ENCODE assay signal across 8 mouse cellular contexts in the genomic region with DNA sequence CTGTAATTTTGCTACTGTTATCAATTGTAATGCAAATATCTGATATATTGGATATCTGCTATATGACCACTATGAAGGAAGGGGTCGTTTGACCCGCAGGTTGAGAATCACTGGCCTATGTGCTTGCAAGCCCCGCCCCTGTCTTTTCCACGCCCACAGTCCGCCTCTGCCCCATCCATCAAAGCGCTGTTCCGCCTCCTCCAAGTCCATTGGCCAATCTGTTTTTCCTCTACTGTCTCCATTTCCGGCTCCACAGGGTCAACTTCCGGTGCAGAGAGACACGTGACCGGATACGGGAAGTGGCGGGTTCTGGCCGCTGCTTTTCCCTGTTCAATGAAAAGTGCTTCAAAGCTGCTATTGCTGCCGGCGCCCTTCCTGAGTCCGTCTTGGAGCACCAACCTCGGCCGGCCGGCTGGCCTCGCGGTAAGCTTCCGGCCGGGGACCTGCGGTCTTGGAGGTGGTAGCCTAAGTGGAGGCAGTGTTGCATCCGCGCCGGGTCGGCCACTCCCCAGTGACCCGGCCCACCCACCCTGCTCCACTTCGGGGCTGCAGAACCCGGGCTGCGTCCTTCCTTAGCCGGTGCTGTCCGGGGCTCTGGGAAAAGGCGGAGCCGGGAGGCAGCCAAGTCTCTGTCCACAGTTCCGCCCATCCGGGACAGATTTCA. TPM values are rescaled to one million over a fixed set of nuclear protein-coding genes. Genes with fewer than 3 reads are reported as not detected.
DNase-seq lines count a peak whose midpoint lies in the region; ATAC-seq and TF ChIP-seq lines count a peak whose summit lies in the region.

Gene Exoc1 (plus strand): TSS at position 272 of the 664 bp plus-strand sequence.

- no peaks in the 10 kb centered on the region for H3K9me3 ChIP-seq in forebrain, embryonic 10.5 days
- H3K9me3 ChIP-seq in heart, embryonic 15.5 days (replicated peaks) = no peaks in the 10 kb centered on the region
- no peaks in the 10 kb centered on the region for H3K9me3 ChIP-seq in liver, embryonic 14.5 days (ENCODE audit: control insufficient read depth, low read length)
- H3K9me3 ChIP-seq in neural tube, embryonic 11.5 days (ENCODE audit: control insufficient read depth, low read length) = no peaks in the 10 kb centered on the region
- H3K9me3 ChIP-seq in stomach, postnatal 0 days (ENCODE audit: control insufficient read depth, low read length) = no peaks in the 10 kb centered on the region

- H3K36me3 ChIP-seq in forebrain, embryonic 10.5 days (replicated peaks) = peaks cover 12% of the 10 kb centered on the region
- peaks cover 4% of the 10 kb centered on the region; the same call in 1 of the 2 replicates for H3K36me3 ChIP-seq in heart, embryonic 15.5 days
- no peaks in the 10 kb centered on the region for H3K36me3 ChIP-seq in liver, embryonic 14.5 days (replicated peaks; ENCODE audit: control insufficient read depth, insufficient read depth, low read depth)
- no peaks in the 10 kb centered on the region for H3K36me3 ChIP-seq in neural tube, embryonic 11.5 days (ENCODE audit: control insufficient read depth, insufficient read depth, low read length)
- no peaks in the 10 kb centered on the region for H3K36me3 ChIP-seq in stomach, postnatal 0 days (ENCODE audit: control insufficient read depth, insufficient read depth, low read length)

- peak within 1 kb of the TSS; percentile 87 for H3K27ac ChIP-seq in forebrain, embryonic 10.5 days
- H3K27ac ChIP-seq in heart, embryonic 15.5 days = peak within 1 kb of the TSS; percentile 80
- peak within 1 kb of the TSS; percentile 67 for H3K27ac ChIP-seq in liver, embryonic 14.5 days
- peak within 1 kb of the TSS; percentile 46; the same call in 1 of the 2 replicates for H3K27ac ChIP-seq in neural tube, embryonic 11.5 days (ENCODE audit: low read depth, low read length)
- peak within 1 kb of the TSS; percentile 90 for H3K27ac ChIP-seq in stomach, postnatal 0 days (replicated peaks)

- WGBS in forebrain, embryonic 10.5 days = under 1% methylated on average over 39 of the region's 39 CpGs
- under 1% methylated on average over 39 of the region's 39 CpGs for WGBS in heart, embryonic 15.5 days
- WGBS in liver, embryonic 14.5 days (ENCODE audit: insufficient replicate concordance) = under 1% methylated on average over 39 of the region's 39 CpGs
- WGBS in neural tube, embryonic 11.5 days = under 1% methylated on average over 39 of the region's 39 CpGs
- under 1% methylated on average over 39 of the region's 39 CpGs for WGBS in stomach, postnatal 0 days

- peak; percentile 87 to 91 for DNase-seq in CD8-positive naive resting alpha-beta T cell, adult 2 months (ENCODE audit: low read depth in 2 of 2, low spot score in 2 of 2)
- peak; percentile 92 for DNase-seq in c-Kit-positive CD71-negative TER-119-negative erythroid progenitor cells, embryonic 14.5 days (ENCODE audit: low read depth)
- DNase-seq in forebrain, embryonic 10.5 days (ENCODE audit: extremely low spot score, low spot score) = peak; percentile 98
- peak; percentile 97 for DNase-seq in kidney, postnatal 25 days
- peak; percentile 93 to 94 (median 93) for DNase-seq in liver, embryonic 14.5 days (ENCODE audit: low read depth in 3 of 3, low spot score in 3 of 3)
- DNase-seq in neural tube, embryonic 11.5 days (ENCODE audit: low spot score) = peak; percentile 93
- peak; percentile 96 for DNase-seq in stomach, postnatal 0 days (ENCODE audit: low spot score)

- no peak for TF ChIP-seq CTCF in liver, embryonic 14.5 days (IDR thresholded peaks at IDR 0.05; ENCODE audit: low read depth)
- TF ChIP-seq CTCF in stomach, postnatal 0 days (IDR thresholded peaks at IDR 0.05; ENCODE audit: low read depth) = no peak

- H3K4me3 ChIP-seq in forebrain, embryonic 10.5 days = peak within 1 kb of the TSS; percentile 96
- H3K4me3 ChIP-seq in heart, embryonic 15.5 days = peak within 1 kb of the TSS; percentile 78
- peak within 1 kb of the TSS; percentile 83 to 99 for H3K4me3 ChIP-seq in liver, embryonic 14.5 days (ENCODE audit: insufficient read depth in 1 of 2, low read depth in 2 of 2, low read length in 2 of 2)
- H3K4me3 ChIP-seq in neural tube, embryonic 11.5 days (ENCODE audit: low read depth, low read length) = peak within 1 kb of the TSS; percentile 95
- H3K4me3 ChIP-seq in stomach, postnatal 0 days (ENCODE audit: low read depth, low read length) = peak within 1 kb of the TSS; percentile 89

- TF ChIP-seq EP300 in liver, embryonic 14.5 days (IDR thresholded peaks at IDR 0.05; ENCODE audit: low read depth) = no peak
- TF ChIP-seq EP300 in stomach, postnatal 0 days (optimal IDR thresholded peaks at IDR 0.05) = no peak

- peak within 1 kb of the TSS; percentile 72 for H3K9ac ChIP-seq in heart, embryonic 15.5 days
- H3K9ac ChIP-seq in liver, embryonic 14.5 days (replicated peaks) = peak within 1 kb of the TSS; percentile 82
- peak within 1 kb of the TSS; percentile 81 for H3K9ac ChIP-seq in neural tube, embryonic 11.5 days (ENCODE audit: low read length)
- H3K9ac ChIP-seq in stomach, postnatal 0 days (ENCODE audit: low read length) = peak within 1 kb of the TSS; percentile 80

- peak; percentile 99 for ATAC-seq in heart, embryonic 15.5 days (replicated peaks; ENCODE audit: insufficient number of reproducible peaks, insufficient read depth, low FRiP score, low read depth)
- ATAC-seq in liver, embryonic 14.5 days (ENCODE audit: insufficient read depth) = peak; percentile 99
- ATAC-seq in neural tube, embryonic 11.5 days (ENCODE audit: insufficient read depth, low FRiP score, low TSS enrichment) = peak; percentile 100
- ATAC-seq in stomach, postnatal 0 days (ENCODE audit: low FRiP score, low TSS enrichment) = peak; percentile 99

- peaks cover 16% of the 10 kb centered on the region for H3K4me1 ChIP-seq in forebrain, embryonic 10.5 days
- H3K4me1 ChIP-seq in heart, embryonic 15.5 days (replicated peaks) = peaks cover 8% of the 10 kb centered on the region
- H3K4me1 ChIP-seq in liver, embryonic 14.5 days (replicated peaks; ENCODE audit: control insufficient read depth in 2 of 2, insufficient read depth in 2 of 2, low read length in 1 of 2) = peaks cover 9% of the 10 kb centered on the region in 2 experiments; a peak in 3 of 4 replicates
- peaks cover 6% of the 10 kb centered on the region; the same call in 1 of the 2 replicates for H3K4me1 ChIP-seq in neural tube, embryonic 11.5 days (ENCODE audit: control insufficient read depth, insufficient read depth, low read length)
- H3K4me1 ChIP-seq in stomach, postnatal 0 days (replicated peaks; ENCODE audit: control insufficient read depth, insufficient read depth) = no peaks in the 10 kb centered on the region

- H3K27me3 ChIP-seq in forebrain, embryonic 10.5 days (ENCODE audit: poor library complexity, severe bottlenecking) = no peaks in the 10 kb centered on the region
- no peaks in the 10 kb centered on the region for H3K27me3 ChIP-seq in heart, embryonic 15.5 days
- H3K27me3 ChIP-seq in liver, embryonic 14.5 days (ENCODE audit: control insufficient read depth, insufficient read depth, low read length) = no peaks in the 10 kb centered on the region
- no peaks in the 10 kb centered on the region for H3K27me3 ChIP-seq in neural tube, embryonic 11.5 days (ENCODE audit: control insufficient read depth, insufficient read depth, low read length)
- H3K27me3 ChIP-seq in stomach, postnatal 0 days (ENCODE audit: control insufficient read depth, insufficient read depth, low read length) = no peaks in the 10 kb centered on the region

- peak within 1 kb of the TSS; percentile 67 for H3K4me2 ChIP-seq in heart, embryonic 15.5 days
- peak within 1 kb of the TSS; percentile 82 for H3K4me2 ChIP-seq in liver, embryonic 14.5 days (ENCODE audit: low read depth)
- H3K4me2 ChIP-seq in neural tube, embryonic 11.5 days (ENCODE audit: low read depth) = peak within 1 kb of the TSS; percentile 89
- peak within 1 kb of the TSS; percentile 74 for H3K4me2 ChIP-seq in stomach, postnatal 0 days (replicated peaks; ENCODE audit: low read depth)

RNA-seq across cellular contexts. Expression of gene Exoc1, which starts in this region (rescaled TPM):
- polyA plus RNA-seq in forebrain, embryonic 10.5 days (2016; fragmentation: Nextera tagmentation; extraction: Ambion mirVana) = 45.6 and 46.8 TPM in 2 replicates
- polyA plus RNA-seq in heart, embryonic 15.5 days (2015; fragmentation: Nextera tagmentation; extraction: Ambion mirVana) = 19.0 and 23.0 TPM in 2 replicates
- 8.7 and 15.7 TPM in 2 replicates for polyA plus RNA-seq in liver, embryonic 14.5 days (2012; rRNA removed)
- polyA plus RNA-seq in liver, embryonic 14.5 days (2014; fragmentation: Nextera tagmentation; extraction: Ambion mirVana) = 8.1 and 10.0 TPM in 2 replicates
- 51.2 and 54.6 TPM in 2 replicates for polyA plus RNA-seq in neural tube, embryonic 11.5 days (2014; fragmentation: Nextera tagmentation; extraction: Ambion mirVana)
- 14.7 and 15.1 TPM in 2 replicates for polyA plus RNA-seq in stomach, postnatal 0 days (2015; fragmentation: Nextera tagmentation; extraction: Ambion mirVana)

Comparison
In these comparisons a context has a peak if more than half of its experiments do, and no peak if none do; other contexts are left out.
1. Peak in every context shown above with its lines: DNase-seq, ATAC-seq, H3K4me3 ChIP-seq and H3K27ac ChIP-seq.